Mouse (Mus musculus) layer of hippocampus, adult 9-11 months (tissue): ENCODE measurements around the gene Sv2b.
"Not testable (repeated sequence)": the region's sequence is repeated elsewhere in the genome, so short reads cannot be mapped to it uniquely, and the experiment has no call there.

Experiments
- DNase-seq: peaks from one replicate; pipeline ENCODE4 v3.0.0; 2022

Sv2b gene

DNA sequence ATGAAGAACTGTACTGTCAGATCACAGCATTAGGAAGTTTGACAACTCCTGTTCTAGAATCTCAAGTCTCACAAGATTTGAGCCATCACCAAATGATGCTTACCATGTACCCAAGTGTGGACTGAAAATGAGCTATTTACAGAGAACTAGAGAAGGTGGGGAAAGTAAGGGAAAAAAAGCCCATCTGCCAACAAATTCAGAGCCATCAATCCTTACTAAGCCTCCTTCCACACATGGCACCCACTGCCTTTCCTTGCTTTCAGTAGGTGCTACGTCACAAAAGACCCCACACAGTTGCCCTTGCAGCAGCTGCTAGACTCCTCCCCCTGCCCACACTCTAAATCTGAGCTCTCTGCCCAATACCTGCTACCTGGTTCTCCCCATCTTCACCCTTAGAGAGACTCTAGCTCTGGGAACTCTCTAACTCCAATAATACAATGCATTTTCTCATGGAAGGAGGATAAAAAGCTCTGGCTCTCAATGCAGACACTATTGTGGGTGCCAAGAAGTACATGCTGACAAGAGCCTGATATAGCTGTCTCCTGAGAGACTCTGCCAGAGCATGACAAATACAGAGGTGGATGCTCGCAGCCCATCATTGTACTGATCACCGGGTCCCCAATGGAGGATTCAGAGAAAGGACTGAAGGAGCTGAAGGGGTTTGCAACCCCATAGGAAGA is 101.0 kb downstream of the Sv2b start:
- DNase-seq: no peak

DNA sequence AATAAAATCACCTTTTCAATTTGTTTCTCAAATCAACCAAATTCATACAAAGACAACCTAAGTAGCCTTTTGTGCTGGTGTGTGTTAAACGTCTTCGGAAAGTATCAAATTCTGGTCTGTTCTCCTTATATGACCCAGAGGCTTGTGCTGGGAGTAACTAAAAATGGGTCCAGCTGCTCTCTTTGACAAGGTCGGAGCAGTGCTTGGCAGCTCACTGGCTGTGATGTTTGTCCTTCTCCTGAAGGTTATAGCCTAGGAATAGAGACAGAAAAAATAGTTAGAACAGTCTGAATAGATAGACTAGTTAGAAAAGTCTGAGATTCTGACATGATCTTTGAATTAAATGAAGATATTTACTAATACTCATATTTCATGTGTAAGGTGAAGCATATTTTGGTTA is 102.4 kb downstream of the Sv2b start:
- no peak for DNase-seq

DNA sequence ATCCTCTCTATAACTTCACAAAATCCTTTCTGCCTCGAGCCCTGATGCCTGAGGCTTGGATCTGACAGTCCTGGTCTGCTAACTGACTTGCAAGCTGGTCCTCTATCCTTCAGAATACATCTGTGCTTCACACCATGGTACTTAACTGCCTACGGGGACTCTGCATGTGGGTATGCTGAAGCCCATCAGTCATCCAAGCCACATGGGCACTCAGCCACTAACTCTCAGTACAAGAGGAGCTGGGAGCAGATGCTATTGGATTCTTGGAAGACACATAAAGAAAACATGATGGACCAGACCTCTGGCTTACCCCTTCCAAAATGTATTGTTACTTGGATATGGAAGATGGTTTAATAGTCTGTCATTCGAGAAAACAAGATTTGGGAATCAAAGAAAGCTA is 103.7 kb downstream of the Sv2b start:
- no peak for DNase-seq

DNA sequence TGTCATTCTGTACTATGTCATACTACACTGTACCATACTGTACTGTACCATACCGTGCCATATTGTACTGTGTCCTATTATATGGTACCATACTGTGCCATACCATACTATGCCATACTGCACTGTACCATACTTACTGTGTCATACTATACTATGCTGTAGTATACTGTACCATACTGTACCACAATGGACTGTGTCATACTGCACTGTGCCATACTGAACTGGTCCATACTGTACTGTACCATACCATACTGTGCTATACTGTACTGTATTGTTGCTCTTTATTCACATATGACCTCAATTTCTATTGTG is 114.2 kb downstream of the Sv2b start:
- not testable (repeated sequence) for DNase-seq

DNA sequence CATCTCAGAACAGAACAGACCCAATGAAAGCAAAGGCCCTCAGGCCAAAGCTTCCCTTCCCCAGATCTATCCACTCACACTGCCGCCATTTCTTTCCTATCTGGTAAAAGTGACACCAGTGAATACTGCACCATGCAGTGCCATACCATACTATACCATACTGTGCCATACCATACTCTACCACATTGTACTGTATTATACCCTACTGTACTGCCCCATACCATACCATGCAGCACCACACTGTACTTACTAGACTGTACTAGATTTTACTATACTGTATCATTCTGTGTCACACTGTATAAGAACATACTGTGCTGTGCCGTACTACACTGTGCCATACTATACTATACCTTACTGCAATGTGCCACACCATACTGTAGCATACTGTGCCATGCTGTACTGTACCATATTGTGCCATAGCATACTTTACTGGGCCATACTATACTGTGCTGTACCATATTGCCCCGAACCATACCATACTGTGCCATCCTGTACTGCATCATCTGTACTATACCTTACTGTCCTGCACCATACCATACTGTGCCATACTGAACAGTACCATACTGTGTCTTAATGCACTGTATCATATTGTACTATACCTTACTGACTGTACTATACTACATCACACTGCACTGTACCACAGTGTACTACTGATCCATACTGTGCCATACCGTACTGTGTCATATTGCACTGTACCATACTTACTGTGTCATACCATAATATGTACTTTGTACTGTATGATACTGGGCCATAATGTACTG is 114.7 kb downstream of the Sv2b start:
- no peak for DNase-seq

DNA sequence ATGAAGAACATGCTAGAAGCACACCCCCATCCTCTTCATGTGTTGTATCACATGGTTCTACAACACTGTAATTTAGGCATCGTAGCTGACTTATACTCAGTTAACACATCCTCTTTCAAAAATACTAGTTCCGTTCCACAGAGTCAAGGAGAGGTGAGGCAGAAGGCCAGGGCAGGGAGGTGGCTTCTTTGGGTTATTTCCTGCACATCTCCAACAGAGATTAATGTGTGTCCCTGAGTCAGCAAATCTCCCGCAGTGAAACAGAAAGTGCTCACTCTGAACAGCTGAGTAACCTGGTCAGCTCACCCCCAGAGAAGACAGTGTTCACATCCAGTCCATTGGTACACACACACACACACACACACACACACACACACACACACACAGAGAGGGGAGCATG is 118.9 kb downstream of the Sv2b start:
- no peak for DNase-seq

DNA sequence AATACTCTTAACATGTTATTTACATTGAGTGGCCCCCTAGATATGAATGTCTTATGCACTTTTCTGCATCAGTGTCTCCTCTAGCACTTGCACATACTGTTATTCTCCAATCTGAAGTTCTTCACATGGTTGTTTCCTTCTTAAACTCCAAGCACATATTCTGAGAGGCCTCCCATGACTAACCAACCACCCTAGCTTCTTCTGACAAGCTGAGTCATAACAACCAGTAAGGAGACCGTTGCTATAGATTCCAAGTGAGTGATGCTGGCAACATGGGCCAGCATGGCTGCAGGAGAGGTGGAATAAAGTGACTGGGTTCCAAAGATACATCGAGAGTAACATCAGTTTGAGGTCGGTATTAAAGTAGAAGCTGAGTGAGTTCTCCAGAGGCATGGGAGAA is 134.0 kb downstream of the Sv2b start:
- DNase-seq: no peak

DNA sequence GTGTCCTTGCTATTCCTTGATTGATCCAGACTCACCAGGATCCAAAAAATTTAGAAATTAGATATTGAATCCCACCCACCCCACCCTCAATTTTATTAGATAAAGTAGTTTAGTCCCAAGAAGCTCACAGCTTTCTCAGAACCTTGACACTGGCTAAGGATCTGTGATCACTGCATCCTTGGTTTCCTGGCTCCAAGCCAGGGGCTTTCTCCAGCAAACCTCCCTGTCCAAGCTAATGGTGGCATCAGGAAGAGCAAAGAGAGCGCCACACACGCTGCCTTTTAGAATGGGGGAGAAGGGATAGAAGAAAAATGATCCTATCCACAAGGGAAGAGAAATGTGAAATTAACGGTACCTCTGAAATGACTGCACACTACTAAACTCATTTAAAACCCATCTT is 141.6 kb downstream of the Sv2b start:
- no peak for DNase-seq

DNA sequence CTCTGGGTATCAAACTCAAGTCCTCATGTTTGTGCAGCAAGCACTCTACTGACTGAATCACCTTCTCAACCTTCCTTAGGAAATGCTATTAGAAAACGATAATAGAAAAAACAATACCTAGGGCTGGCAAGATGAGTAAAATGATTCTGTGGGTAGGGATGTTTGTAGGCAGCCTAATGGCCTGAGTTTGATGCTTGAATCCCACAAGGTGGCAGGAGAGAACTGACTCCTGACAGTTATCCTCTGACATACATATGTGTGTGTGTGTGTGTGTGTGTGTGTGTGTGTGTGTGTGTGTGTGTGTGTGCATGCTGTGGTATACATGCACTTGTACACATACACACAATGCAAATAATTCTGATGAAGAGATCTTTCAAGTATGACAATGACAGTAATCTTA is 161.9 kb downstream of the Sv2b start:
- no peak for DNase-seq

DNA sequence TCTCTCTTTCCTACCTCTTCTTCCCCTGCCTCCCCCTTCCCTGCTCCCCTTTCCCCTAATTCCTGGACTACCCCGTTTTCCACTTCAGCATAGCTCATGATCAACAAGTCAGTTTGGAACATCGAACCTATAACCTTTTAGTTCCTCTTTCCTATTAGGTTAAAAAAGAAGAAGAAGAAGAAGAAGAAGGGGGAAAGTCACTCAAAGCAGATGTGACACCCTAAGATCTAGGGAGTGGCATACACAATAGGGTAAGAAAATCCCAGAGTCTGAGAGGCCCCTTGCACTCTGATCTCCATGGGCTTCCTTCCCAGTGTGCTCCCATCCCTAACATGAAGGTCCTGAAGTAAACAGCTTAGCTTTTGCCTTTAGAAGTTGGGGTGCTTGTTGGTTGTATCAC is 166.3 kb downstream of the Sv2b start:
- DNase-seq: no peak

DNA sequence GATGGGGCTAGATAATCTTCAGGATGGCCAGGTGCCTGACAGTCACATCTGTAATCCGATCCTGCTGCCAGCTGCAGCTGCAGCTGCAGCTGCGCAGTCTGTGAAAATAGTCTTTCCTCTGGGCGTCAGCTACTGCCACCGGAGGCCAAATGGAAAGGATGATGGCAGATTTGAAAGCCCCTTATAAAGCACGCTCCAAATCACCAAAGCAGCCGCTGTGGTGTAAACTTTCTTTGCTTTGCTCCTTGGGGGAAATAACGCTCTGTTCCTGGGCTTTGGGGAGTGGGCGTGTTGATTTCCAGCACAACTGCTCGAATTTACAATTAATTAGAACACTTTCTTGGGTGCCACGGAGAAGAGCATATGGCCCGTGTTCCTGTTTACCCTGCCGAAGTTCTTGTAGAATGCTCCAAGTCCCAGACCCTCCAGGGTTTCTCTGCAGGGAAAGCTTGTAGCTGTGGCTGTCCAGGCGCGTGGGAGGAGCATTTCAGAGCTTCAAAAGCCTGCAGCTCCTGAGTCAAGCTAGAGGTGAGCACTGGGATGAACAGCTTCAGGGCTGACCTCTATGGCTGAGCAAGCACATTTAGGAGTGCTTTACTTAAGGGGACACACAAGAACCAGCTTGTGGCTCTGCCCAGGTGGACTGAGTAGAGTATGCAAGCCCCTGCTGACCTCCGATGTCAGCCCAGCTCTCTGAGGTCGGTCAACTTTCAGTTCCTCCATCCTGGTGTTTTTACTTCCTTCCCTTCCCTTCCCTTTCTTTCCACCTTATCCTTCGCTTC is 167.0 kb downstream of the Sv2b start:
- DNase-seq: peak; percentile 77

DNA sequence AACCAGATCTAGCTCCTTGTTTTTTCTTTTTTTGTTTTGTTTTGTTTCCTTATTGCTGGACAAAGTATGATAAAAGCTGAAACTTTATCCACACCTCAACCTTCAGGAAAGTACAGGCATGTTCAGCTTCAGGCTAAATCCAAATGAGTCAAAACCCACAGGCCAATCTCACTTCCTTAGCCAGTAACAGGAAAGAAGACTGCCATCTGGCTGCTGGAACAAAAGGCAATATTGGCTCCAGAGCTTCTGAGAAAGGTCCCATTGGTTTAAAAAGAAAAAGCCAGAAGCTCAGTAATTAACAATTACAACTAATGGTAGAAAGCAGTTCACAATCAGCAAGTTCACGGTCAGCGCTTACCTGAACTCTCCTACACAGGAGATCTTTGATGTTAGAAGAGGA is 169.8 kb downstream of the Sv2b start:
- DNase-seq: no peak

DNA sequence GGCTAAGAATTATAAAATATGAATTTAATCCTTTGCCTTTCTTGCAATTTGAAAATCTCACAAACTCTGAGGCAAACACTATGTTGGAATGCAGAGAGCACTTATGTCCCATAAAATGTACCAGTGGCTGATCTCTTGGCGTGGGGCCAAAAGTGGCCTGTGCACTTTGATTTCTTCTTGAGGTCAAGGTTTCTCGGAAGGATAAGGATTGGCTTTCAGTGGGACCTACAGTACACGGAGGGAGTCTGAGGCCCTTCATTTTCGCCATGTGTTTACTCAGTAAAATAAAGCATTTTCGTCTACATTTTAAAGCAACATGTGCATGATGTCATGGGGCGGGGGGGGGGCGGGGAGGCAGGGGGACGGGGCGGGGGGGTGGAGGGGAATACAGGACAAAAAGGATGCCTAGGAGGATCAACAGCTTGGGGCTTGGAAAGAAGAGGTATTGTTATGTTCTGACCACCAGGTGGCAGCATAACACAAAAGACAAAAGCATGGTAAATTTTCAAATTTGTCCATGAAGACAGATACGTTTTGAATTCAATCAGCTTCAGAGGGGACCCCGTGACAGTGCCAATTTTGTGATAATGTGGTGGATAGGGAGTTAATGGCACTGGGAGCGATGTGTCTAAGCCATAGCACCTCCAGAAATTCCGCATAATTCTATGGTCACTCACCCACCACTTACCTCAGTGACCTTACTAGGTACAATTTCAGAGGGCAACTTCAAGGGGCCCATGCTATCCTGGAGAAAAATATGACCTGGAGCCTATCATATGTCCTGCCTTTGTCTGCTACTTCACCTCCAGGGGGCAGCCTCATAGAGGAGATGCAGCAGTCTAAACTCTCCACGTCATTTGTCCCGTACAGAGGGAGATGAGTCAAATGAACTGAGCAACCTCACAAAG is 174.1 kb downstream of the Sv2b start:
- no peak for DNase-seq

DNA sequence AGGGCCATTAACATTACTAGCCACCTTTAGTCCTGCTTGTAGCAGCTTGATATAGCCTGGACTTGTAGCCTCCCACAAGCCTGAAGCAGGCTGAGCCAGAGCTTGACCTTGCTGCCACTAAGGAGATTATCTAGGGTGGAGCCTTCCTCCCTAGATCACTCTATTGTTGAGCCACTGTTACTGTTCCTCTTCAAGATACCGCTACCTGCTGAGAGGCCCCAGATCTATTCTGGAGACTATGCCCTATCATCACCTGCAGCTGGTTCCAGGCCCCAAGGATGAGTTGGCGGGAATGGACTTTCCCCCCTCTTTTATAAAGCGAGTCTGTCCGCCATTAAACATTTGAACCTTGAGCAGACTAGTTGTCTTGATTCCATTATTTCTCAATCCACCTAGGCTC is 181.0 kb downstream of the Sv2b start:
- no peak for DNase-seq

DNA sequence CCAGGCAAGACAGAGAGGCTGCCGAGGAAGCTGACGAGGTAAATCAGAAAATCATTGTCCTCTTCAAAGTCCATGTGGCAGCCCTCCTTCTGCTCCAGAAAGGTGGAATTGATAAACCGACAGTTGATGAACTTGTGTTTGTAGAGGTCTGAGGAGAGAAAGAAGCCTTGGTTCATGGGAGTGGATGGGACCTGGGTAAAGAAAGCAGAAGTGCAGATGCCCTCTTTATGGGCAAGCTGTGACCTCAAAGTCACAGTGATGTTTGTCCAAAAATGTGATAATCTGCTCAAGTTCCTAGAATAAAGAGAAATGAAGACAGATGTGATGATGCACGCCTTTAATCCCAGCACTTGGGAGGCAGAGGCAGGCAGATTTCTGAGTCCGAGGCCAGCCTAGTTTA is 185.0 kb downstream of the Sv2b start:
- no peak for DNase-seq

DNA sequence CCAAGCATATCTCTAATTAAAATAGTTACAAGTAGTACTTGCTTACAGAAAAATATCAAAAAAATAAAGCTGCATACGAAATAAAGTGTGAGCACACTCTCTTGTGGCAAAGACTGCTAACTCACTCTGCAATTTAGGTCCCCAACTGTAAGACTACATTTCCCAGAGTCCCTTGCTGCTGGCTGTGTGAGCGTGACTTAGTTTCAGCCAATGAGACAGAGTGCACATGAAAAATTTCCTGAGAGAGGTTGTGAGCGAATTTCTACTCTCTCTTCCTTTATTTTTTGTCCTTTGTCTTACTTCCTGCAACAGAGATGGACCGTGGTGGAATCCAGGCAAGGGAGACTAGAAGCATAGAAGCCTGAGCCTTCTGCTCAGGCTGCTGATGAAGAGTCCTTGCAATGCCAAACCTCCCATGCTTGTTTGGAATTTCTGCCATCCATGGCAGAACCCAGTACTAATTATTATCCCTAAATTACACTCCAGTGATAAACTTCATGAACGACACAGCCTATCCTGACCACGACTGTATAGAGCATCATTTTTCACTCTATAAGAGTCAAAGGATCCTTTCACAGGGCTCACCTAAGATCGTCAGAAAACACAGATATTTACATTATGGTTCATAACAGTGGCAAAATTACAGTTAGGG is 190.9 kb downstream of the Sv2b start:
- peak; percentile 64 for DNase-seq

DNA sequence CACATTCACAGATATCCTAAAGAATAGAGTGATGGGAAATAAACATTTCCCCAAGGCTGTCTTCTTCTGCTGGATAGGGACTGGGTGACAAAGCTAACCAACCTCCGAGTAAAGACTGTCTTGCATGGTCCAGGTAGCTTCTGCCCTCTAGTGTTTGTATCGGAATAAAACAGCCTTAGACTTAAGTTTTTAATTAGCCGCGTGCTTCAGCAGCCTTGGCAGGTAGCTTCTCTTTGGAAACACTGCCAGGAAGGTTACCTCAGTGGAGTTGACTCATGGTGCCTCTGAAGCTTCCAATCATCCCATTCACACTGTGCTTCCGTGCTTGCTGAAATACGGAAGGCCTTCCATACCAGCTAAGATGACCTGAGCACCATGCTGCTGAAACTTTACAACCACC is 198.4 kb downstream of the Sv2b start:
- peak; percentile 45 for DNase-seq

DNA sequence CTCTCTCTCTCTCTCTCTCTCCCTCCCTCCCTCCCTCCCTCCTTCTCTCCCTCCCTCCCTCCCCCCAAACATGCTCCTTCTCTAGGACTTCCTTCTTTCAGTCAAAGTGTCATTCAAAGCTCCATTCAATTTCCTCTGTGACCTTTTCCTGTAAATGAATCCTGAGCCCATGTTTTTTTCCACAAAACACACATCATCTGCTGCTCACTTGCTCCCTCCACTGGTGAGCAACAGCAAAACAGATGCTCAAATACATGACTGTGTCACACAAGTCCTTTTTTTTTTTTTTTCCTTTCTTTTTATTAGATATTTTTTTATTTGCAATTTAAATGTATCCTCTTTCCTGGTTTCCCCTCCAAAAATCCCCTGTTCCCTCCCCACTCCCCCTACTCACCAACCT is 201.6 kb downstream of the Sv2b start:
- DNase-seq: no peak

DNA sequence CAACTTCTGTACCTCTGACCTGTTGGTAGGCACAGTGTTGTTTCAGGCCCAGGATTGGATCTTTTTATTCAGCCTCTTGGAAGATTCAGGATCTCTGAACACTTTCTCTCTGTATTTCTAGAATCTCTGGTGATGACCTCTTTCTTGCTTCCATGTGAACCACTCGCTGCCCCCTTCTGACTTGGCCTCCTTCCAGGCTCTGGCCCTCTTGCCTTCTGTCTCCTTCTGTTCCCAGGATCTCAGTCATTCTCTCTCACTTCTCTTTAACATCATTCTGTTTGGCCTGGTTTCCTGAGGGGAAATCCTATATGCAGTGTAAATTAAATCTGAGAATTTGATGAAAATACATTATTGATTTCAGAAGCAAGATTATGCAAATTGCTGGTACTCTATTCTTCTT is 205.2 kb downstream of the Sv2b start:
- DNase-seq: no peak

DNA sequence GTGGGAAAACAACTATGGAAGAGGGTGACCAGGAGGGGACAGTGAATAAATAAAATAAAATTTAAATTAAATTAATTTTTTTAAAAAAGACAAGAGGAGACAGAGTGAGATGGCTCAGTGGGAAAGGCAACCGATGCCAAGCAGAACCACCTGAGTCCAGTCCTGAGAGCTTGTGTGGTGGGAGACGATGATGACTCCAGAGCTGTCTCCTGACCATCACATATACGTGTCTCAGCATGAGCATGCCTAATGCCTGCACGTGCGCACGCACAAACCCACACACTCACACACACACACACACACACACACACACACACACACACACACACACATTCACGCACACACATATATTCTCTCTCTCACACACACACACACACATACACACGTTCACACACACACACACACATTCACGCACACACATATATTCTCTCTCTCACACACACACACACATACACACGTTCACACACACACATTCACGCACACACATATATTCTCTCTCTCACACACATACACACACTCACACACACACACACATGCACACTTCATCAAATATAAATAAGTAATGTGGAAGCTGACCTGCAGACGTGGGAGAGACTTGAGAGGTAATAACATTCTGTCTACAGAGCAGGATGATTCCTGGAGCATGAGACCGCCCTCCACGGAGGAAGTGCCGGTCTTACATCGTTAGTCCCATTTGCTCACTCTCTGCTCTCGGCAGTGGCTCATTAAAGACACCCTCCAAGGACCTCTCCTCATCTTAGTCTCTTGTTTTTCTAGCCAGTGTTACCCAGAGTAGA is 206.3 kb downstream of the Sv2b start:
- DNase-seq: no peak

DNA sequence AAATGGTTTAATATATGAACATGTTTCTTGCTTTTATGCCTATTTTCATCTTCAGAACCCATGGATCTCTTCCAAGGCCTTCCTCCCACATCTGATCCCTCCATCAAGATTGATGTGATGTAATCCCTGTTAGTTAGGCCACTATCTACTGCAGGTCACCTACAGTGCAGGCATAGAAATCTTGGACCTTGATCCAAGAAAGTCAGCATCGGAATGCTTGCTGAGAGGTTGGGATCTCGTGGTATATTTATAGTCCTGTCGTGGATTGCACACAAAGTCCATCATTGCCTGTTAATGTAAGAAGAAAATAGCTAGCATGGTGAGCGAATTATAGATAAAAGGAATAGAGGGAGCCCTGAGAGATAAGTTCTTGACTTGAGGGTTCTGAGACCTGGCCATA is 223.6 kb downstream of the Sv2b start:
- DNase-seq: no peak

DNA sequence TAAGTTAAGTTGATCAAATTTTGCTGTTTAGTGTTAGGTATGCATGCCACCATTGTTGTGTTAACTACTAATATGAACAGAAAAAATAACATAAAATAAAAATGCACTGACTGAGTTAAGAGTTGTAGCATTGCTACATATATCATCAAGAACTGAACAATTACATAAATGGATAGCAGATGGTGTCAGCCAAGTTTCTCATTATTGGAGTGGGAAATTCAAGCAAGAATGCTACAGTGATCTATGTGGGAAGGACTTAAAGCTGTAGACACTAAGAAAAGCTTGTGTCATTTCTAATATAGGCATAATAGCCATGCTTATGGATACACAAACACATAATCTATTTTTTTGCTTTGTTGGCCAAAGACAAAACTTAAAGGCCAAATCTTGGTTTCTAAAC is 228.9 kb downstream of the Sv2b start:
- DNase-seq: no peak
